Mouse (Mus musculus): ENCODE data around the gene Tnfrsf9. TPM values are rescaled to one million over a fixed set of nuclear protein-coding genes. Genes with fewer than 3 reads are reported as not detected.

Tnfrsf9 gene
- polyA plus RNA-seq, 1 experiment: 1.3 TPM

GRCm38 (mm10) chr4:150978156-150978910 is 64.0 kb downstream of the Tnfrsf9 start:
- DNase-seq (ENCODE audit: extremely low spot score in 1 of 2, low spot score in 1 of 2): no peak

- no peak for DNase-seq (ENCODE audit: extremely low spot score in 1 of 2, low spot score in 1 of 2)
These were observed 65.1 kb downstream of the Tnfrsf9 start for GRCm38 (mm10) chr4:150979455-150979854.

GRCm38 (mm10) chr4:150980153-150980552 is 65.8 kb downstream of the Tnfrsf9 start:
- no peak for DNase-seq (ENCODE audit: extremely low spot score in 1 of 2, low spot score in 1 of 2)

GRCm38 (mm10) chr4:150990148-150990547 is 75.8 kb downstream of the Tnfrsf9 start:
- peak in 1 of 2 experiments; percentile 14 for DNase-seq (ENCODE audit: extremely low spot score in 1 of 2, low spot score in 1 of 2)

Other genes starting within 250 kb of the Tnfrsf9 start
- 21.6 and 22.3 TPM in 2 replicates for gene Errfi1, start 60.6 kb upstream of the Tnfrsf9 start, polyA plus RNA-seq (2012; rRNA removed)
- gene Park7, start 125 bp upstream of the Tnfrsf9 start, polyA plus RNA-seq (2012; rRNA removed): 306 and 313 TPM in 2 replicates
- gene Uts2, start 82.5 kb downstream of the Tnfrsf9 start, polyA plus RNA-seq (2012; rRNA removed): not detected in 2 replicates
- 41.7 and 45.1 TPM in 2 replicates for gene Per3, start 130.1 kb downstream of the Tnfrsf9 start, polyA plus RNA-seq (2012; rRNA removed)
- gene Vamp3, start 143.4 kb downstream of the Tnfrsf9 start, polyA plus RNA-seq (2012; rRNA removed): 53.5 and 55.8 TPM in 2 replicates
- gene Gm13090, start 175.0 kb downstream of the Tnfrsf9 start, polyA plus RNA-seq (2012; rRNA removed): not detected in 2 replicates

Measured in frontal cortex, adult 2 months (tissue).